Mouse (Mus musculus): ENCODE measurements at regions not wholly inside any gene's neighbourhood (a gene's known extent, or its start where the extent isn't known, plus 50 kb on each side); places are given as distances from the start of the nearest gene placed in this dataset.
"Not testable (repeated sequence)": the region's sequence is repeated elsewhere in the genome, so short reads cannot be mapped to it uniquely, and the experiment has no call there.

DNA sequence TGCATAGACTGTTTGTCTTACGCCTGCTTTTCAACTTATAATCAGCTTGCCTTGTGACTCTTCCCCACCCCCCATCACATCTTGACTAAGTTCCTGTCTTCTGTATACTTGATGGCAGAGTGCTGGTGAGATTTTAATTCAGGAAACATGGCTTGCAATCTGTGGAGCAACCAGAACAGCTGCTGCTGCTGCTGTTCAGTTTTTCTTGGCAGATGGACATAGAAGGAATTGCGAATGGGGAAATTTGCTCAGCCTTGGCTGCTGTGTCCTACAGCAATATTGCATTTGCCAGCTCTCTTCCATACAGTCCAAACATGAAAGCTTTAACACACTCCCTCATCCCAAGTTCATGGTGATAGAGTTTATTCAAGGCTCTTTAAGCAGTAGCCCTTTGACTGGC lies 262.3 kb downstream of the Pros1 start:
- no peak for ATAC-seq (ENCODE audit: insufficient read depth, low FRiP score, low read depth)
- no peak overlapping the region for H3K4me3 ChIP-seq (replicated peaks)
- 68% methylated on average over 2 of the region's 2 CpGs for WGBS
- H3K9ac ChIP-seq = no peak overlapping the region
- no peaks in the 10 kb centered on the region for H3K4me1 ChIP-seq
- no peaks in the 10 kb centered on the region for H3K36me3 ChIP-seq
- H3K4me2 ChIP-seq = no peak overlapping the region
- H3K27me3 ChIP-seq (replicated peaks) = no peaks in the 10 kb centered on the region
- H3K27ac ChIP-seq = no peak overlapping the region
- no peaks in the 10 kb centered on the region for H3K9me3 ChIP-seq

- Histone ChIP-seq H3K4me3 (replicated peaks) (no peak overlapping the region), H3K27me3 (replicated peaks) (no peaks in the 10 kb centered on the region), H3K27ac (no peak overlapping the region), H3K36me3 (no peaks in the 10 kb centered on the region), H3K4me1 (no peaks in the 10 kb centered on the region), H3K9ac (no peak overlapping the region), H3K4me2 (no peak overlapping the region), H3K9me3 (no peaks in the 10 kb centered on the region)
- no peak for ATAC-seq (ENCODE audit: insufficient read depth, low FRiP score, low read depth)
- 79% methylated on average over 7 of the region's 7 CpGs for WGBS
These were observed 264.6 kb downstream of the Pros1 start for GRCm38 (mm10) chr16:63118721-63119120.

GRCm38 (mm10) chr16:63143851-63144250 lies 289.7 kb downstream of the Pros1 start:
- Histone ChIP-seq H3K9me3 (no peaks in the 10 kb centered on the region), H3K9ac (no peak overlapping the region), H3K27ac (no peak overlapping the region), H3K27me3 (replicated peaks) (no peaks in the 10 kb centered on the region), H3K4me1 (no peaks in the 10 kb centered on the region), H3K4me2 (no peak overlapping the region), H3K36me3 (no peaks in the 10 kb centered on the region), H3K4me3 (replicated peaks) (no peak overlapping the region)
- WGBS = 57% methylated on average over 3 of the region's 3 CpGs
- no peak for ATAC-seq (ENCODE audit: insufficient read depth, low FRiP score, low read depth)

- no peaks in the 10 kb centered on the region for H3K36me3 ChIP-seq
- no peaks in the 10 kb centered on the region for H3K9me3 ChIP-seq
- no peaks in the 10 kb centered on the region for H3K4me1 ChIP-seq
- WGBS = 48% methylated on average over 2 of the region's 2 CpGs
- no peak overlapping the region for H3K4me2 ChIP-seq
- no peaks in the 10 kb centered on the region for H3K27me3 ChIP-seq (replicated peaks)
- H3K4me3 ChIP-seq (replicated peaks) = no peak overlapping the region
- H3K9ac ChIP-seq = no peak overlapping the region
- H3K27ac ChIP-seq = no peak overlapping the region
- no peak for ATAC-seq (ENCODE audit: insufficient read depth, low FRiP score, low read depth)
These were observed 301.3 kb downstream of the Pros1 start for GRCm38 (mm10) chr16:63155300-63155821.

DNA sequence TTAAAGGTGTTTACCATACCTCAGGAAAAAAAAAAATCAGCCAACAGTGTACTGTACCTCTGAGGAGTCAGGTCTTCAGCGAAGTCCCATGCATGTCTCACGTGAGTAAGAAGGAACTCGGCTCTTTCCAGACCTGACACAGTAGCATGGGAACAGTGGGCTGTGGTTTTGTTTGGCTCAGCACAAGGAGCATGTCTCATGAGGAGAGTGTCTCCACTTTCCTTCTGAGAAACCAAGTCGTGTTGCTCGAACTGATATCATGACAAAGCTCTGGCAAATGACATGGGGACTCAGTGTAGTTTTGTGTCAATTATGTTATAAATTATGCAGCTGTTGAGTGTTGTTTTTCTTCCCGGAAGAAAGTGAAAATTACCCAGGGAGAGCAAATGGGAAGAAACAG lies 316.0 kb downstream of the Pros1 start:
- H3K27me3 ChIP-seq (replicated peaks) = no peaks in the 10 kb centered on the region
- no peak overlapping the region for H3K9ac ChIP-seq
- no peaks in the 10 kb centered on the region for H3K9me3 ChIP-seq
- no peak overlapping the region for H3K4me3 ChIP-seq (replicated peaks)
- H3K4me1 ChIP-seq = no peaks in the 10 kb centered on the region
- H3K36me3 ChIP-seq = no peaks in the 10 kb centered on the region
- no peak overlapping the region for H3K4me2 ChIP-seq
- H3K27ac ChIP-seq = no peak overlapping the region
- 60% methylated on average over 6 of the region's 6 CpGs for WGBS
- ATAC-seq (ENCODE audit: insufficient read depth, low FRiP score, low read depth) = no peak

DNA sequence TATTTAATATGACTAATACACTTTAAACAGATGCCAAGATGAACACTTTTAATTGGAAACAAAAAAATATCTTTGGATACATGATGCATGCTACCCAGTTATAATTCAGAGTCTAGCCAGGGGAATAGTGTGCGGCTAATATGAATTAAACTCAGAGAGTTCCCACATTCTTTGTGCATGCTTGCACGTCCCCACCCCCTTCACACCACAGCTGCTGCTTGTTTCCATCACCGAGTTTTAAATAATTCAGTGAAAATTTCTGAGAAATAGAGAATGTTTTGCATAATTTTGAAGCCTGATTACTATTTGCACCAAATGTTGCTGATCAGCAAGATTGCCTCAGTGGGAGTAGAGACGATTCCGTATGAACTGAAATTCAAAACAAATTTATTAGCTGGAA lies 325.1 kb downstream of the Pros1 start:
- Histone ChIP-seq H3K27ac (no peak overlapping the region), H3K36me3 (no peaks in the 10 kb centered on the region), H3K27me3 (replicated peaks) (no peaks in the 10 kb centered on the region), H3K4me1 (no peaks in the 10 kb centered on the region), H3K4me3 (replicated peaks) (no peak overlapping the region), H3K9me3 (no peaks in the 10 kb centered on the region), H3K9ac (no peak overlapping the region), H3K4me2 (no peak overlapping the region)
- 58% methylated on average over 5 of the region's 5 CpGs for WGBS
- ATAC-seq (ENCODE audit: insufficient read depth, low FRiP score, low read depth) = no peak

DNA sequence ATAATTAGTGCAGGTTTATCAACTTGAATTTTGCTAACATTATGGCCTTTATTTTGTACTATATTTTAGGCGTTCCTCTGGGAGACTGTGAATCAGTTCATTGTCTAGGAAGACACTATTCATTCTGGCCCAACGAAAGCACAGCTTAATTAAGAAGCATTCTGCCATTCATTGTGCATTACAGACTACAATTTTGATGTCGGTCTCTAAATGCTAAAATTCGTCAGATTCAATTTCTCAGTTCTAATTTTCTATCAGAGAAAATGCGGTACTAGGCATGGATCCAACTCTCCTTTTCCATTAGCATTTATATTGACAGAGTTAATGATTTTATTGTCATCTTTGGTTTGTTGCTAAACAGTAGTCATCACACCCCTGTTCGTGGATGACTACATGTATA lies 337.1 kb downstream of the Pros1 start:
- WGBS = 80% methylated on average over 6 of the region's 6 CpGs
- Histone ChIP-seq H3K4me1 (no peaks in the 10 kb centered on the region), H3K36me3 (no peaks in the 10 kb centered on the region), H3K4me3 (replicated peaks) (no peak overlapping the region), H3K27me3 (replicated peaks) (no peaks in the 10 kb centered on the region), H3K4me2 (no peak overlapping the region), H3K9ac (no peak overlapping the region), H3K27ac (no peak overlapping the region), H3K9me3 (no peaks in the 10 kb centered on the region)
- no peak for ATAC-seq (ENCODE audit: insufficient read depth, low FRiP score, low read depth)

DNA sequence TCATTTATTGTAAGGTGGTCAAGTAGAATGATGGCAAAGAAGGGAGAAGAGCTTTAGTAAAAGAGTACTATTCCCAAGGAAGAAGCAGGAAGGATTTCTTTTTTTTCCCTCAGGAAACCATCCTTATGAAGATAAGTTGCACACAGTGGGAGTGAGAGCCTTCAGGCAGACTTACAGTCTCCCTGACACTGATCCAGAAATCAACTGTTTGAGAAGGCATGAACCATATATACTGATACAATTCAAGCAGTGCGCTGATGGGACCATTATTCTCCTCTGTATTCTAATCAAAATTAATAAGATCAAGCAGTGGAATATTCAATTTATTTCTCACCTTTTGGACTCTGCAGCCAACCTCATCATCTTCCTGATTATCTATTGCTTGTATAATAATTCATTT lies 337.5 kb downstream of the Pros1 start:
- Histone ChIP-seq H3K4me1 (no peaks in the 10 kb centered on the region), H3K9me3 (no peaks in the 10 kb centered on the region), H3K36me3 (no peaks in the 10 kb centered on the region), H3K9ac (no peak overlapping the region), H3K4me3 (replicated peaks) (no peak overlapping the region), H3K27me3 (replicated peaks) (no peaks in the 10 kb centered on the region), H3K4me2 (no peak overlapping the region), H3K27ac (no peak overlapping the region)
- 92% methylated on average over 1 of the region's 1 CpGs for WGBS
- no peak for ATAC-seq (ENCODE audit: insufficient read depth, low FRiP score, low read depth)

- no peak overlapping the region for H3K9ac ChIP-seq
- no peak overlapping the region for H3K4me2 ChIP-seq
- H3K27ac ChIP-seq = no peak overlapping the region
- ATAC-seq (ENCODE audit: insufficient read depth, low FRiP score, low read depth) = no peak
- H3K4me3 ChIP-seq (replicated peaks) = no peak overlapping the region
- H3K4me1 ChIP-seq = no peaks in the 10 kb centered on the region
- H3K27me3 ChIP-seq (replicated peaks) = no peaks in the 10 kb centered on the region
- H3K36me3 ChIP-seq = no peaks in the 10 kb centered on the region
- H3K9me3 ChIP-seq = no peaks in the 10 kb centered on the region
- 74% methylated on average over 2 of the region's 2 CpGs for WGBS
These were observed 340.5 kb downstream of the Pros1 start for GRCm38 (mm10) chr16:63194595-63194994.

DNA sequence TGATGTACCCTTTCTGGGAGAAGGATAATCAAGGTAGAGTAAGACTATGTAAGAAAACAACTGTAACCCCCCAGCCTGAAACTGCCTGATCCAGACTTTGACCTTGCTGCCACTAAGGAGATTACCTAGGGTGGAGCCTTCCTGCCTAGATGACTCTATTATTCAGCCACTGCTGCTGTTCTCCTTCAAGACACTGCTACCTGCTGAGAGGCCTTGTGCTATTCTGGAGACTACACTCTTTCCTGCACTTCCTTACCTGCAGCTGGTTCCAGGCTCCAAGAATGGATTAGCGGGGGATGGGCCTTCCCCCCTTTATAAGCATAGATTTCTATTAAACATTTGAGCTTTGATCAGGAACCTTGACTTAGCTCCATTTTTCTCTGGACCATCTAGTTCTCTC lies 359.4 kb downstream of the Pros1 start:
- not testable (repeated sequence) for H3K27ac ChIP-seq; ATAC-seq (ENCODE audit: insufficient read depth, low FRiP score, low read depth); H3K4me3 ChIP-seq (replicated peaks); H3K4me2 ChIP-seq; H3K9me3 ChIP-seq; H3K9ac ChIP-seq; H3K27me3 ChIP-seq (replicated peaks); H3K36me3 ChIP-seq; H3K4me1 ChIP-seq
- WGBS = 85% methylated on average over 1 of the region's 1 CpGs

- H3K9me3 ChIP-seq = no peaks in the 10 kb centered on the region
- WGBS = 41% methylated on average over 10 of the region's 10 CpGs
These were observed 366.2 kb downstream of the Pros1 start for GRCm38 (mm10) chr16:63220228-63220879.

GRCm38 (mm10) chr16:63224608-63225007 lies 370.5 kb downstream of the Pros1 start:
- Histone ChIP-seq H3K9ac (no peak overlapping the region), H3K9me3 (no peaks in the 10 kb centered on the region), H3K36me3 (no peaks in the 10 kb centered on the region), H3K27ac (no peak overlapping the region), H3K4me1 (no peaks in the 10 kb centered on the region), H3K27me3 (replicated peaks) (no peaks in the 10 kb centered on the region), H3K4me2 (no peak overlapping the region), H3K4me3 (replicated peaks) (no peak overlapping the region)
- ATAC-seq (ENCODE audit: insufficient read depth, low FRiP score, low read depth) = no peak
- 77% methylated on average over 6 of the region's 6 CpGs for WGBS

More at GRCm38 (mm10) chr16:63220228-63220879, 366.2 kb downstream of the Pros1 start:
- Histone ChIP-seq H3K9ac (no peak overlapping the region), H3K4me2 (no peak overlapping the region), H3K27me3 (replicated peaks) (no peaks in the 10 kb centered on the region), H3K27ac (no peak overlapping the region), H3K4me3 (replicated peaks) (no peak overlapping the region), H3K4me1 (no peaks in the 10 kb centered on the region), H3K36me3 (no peaks in the 10 kb centered on the region)
- ATAC-seq (ENCODE audit: insufficient read depth, low FRiP score, low read depth) = no peak

DNA sequence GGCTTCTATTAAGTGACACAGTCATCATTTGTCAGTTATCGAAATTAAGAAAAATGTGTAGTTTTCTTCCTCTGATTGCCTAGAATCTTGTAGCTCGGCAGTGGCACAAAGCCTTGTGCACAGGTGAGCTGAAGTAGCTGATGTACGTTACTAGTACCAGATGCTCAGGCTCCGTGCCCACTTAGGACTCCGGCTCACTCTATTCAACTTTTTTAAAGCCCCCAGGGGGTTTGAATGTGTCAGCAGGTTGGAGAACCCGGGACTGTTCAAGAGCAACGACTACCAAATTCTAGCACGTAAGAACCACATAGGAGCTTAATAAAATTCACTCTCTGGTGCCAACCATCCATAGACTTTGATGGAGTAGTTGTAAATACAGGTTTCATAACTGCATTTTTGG lies 371.0 kb downstream of the Pros1 start:
- H3K9ac ChIP-seq = no peak overlapping the region
- 84% methylated on average over 8 of the region's 8 CpGs for WGBS
- no peaks in the 10 kb centered on the region for H3K9me3 ChIP-seq
- no peaks in the 10 kb centered on the region for H3K27me3 ChIP-seq (replicated peaks)
- no peak for ATAC-seq (ENCODE audit: insufficient read depth, low FRiP score, low read depth)
- no peaks in the 10 kb centered on the region for H3K36me3 ChIP-seq
- no peaks in the 10 kb centered on the region for H3K4me1 ChIP-seq
- H3K27ac ChIP-seq = no peak overlapping the region
- no peak overlapping the region for H3K4me2 ChIP-seq
- H3K4me3 ChIP-seq (replicated peaks) = no peak overlapping the region
